Mouse (Mus musculus) MEL (cell line): ENCODE results near the gene Tradd.

Experiments
- MYB ChIP-seq: IDR thresholded peaks from 2 replicates; pipeline ENCODE4 v1.6.1; 2011; ENCODE audit warnings: mild to moderate bottlenecking, low read depth, low read length, improper control_type of control experiment
- POLR2A ChIP-seq, 2 experiments: IDR thresholded peaks; 2 replicates each; pipeline ENCODE4 v1.6.1; 2011 to 2012; ENCODE audit warnings: low read length in 2 of 2, mild to moderate bottlenecking in 2 of 2, control low read depth in 1 of 2, improper control_type of control experiment in 1 of 2, low read depth in 1 of 2, moderate library complexity in 1 of 2; ENCODE audit not compliant: control insufficient read depth in 1 of 2, insufficient read depth in 1 of 2, poor library complexity in 1 of 2

- no peak for TF ChIP-seq MYB
- no peak for TF ChIP-seq POLR2A (IDR thresholded peaks at IDR 0.05; ENCODE audit: control insufficient read depth in 1 of 2, insufficient read depth in 1 of 2, low read depth in 1 of 2, low read length in 2 of 2, poor library complexity in 1 of 2)
Observed at GRCm38 (mm10) chr8:105223850-105224249, 40.6 kb downstream of the Tradd start.
